Mouse (Mus musculus) forebrain, embryonic 16.5 days (tissue): ENCODE results near the gene Creb3. TPM values are rescaled to one million over a fixed set of nuclear protein-coding genes. Genes with fewer than 3 reads are reported as not detected.

Experiments used
- ATAC-seq: fragments of 200-750 bp; cut with Nextera tagmentation; 2 replicates; pipeline ENCODE4 v1.8.0; 2017; ENCODE audit warnings: mild to moderate bottlenecking, moderate library complexity
- H3K27ac ChIP-seq: fragments of 300-500 bp; sonication (generic); 2 replicates; pipeline ENCODE4 v1.5.1; 2014; ENCODE audit warnings: low read length, control low read depth
- H3K27me3 ChIP-seq: fragments of 300-500 bp; sonication (generic); replicated peaks from 2 replicates; pipeline ENCODE4 v1.6.1; 2014; ENCODE audit warnings: low read length; ENCODE audit not compliant: control insufficient read depth, insufficient read depth
- H3K36me3 ChIP-seq: fragments of 300-500 bp; sonication (generic); 2 replicates; pipeline ENCODE4 v1.6.1; 2014; ENCODE audit not compliant: control insufficient read depth, insufficient read depth
- H3K4me1 ChIP-seq: fragments of 300-500 bp; sonication (generic); replicated peaks from 2 replicates; pipeline ENCODE4 v1.6.1; 2014; ENCODE audit warnings: low read length; ENCODE audit not compliant: control insufficient read depth, insufficient read depth
- H3K4me2 ChIP-seq: fragments of 300-500 bp; sonication (generic); 2 replicates; pipeline ENCODE4 v1.6.1; 2014; ENCODE audit warnings: mild to moderate bottlenecking, low read length, control low read depth
- H3K4me3 ChIP-seq: fragments of 300-500 bp; sonication (generic); replicated peaks from 2 replicates; pipeline ENCODE4 v1.5.1; 2014; ENCODE audit warnings: mild to moderate bottlenecking, low read length, control low read depth
- H3K9ac ChIP-seq: fragments of 300-500 bp; sonication (generic); replicated peaks from 2 replicates; pipeline ENCODE4 v1.6.1; 2014; ENCODE audit warnings: low read depth, low read length, control low read depth
- H3K9me3 ChIP-seq: fragments of 300-500 bp; sonication (generic); 2 replicates; pipeline ENCODE4 v1.6.1; 2016; ENCODE audit warnings: low read length; ENCODE audit not compliant: control insufficient read depth
- WGBS: fragments of 180-500 bp; shearing (Covaris S2); extraction: QIAGEN DNeasy Blood & Tissue Kit; methylation state at CpG from one replicate; pipeline ENCODE4 v1.1.7; 2014; 5-methylcytosine and 5-hydroxymethylcytosine counted together
- polyA plus RNA-seq: library from polyadenylated mRNA; unstranded; fragments of >200 nt; fragmentation: Nextera tagmentation; extraction: Ambion mirVana; gene quantifications from 2 replicates; pipeline ENCODE4 v1.2.1, GENCODE M21; 2015

The Creb3 gene
- 83.5 and 91.1 TPM in 2 replicates for polyA plus RNA-seq

DNA sequence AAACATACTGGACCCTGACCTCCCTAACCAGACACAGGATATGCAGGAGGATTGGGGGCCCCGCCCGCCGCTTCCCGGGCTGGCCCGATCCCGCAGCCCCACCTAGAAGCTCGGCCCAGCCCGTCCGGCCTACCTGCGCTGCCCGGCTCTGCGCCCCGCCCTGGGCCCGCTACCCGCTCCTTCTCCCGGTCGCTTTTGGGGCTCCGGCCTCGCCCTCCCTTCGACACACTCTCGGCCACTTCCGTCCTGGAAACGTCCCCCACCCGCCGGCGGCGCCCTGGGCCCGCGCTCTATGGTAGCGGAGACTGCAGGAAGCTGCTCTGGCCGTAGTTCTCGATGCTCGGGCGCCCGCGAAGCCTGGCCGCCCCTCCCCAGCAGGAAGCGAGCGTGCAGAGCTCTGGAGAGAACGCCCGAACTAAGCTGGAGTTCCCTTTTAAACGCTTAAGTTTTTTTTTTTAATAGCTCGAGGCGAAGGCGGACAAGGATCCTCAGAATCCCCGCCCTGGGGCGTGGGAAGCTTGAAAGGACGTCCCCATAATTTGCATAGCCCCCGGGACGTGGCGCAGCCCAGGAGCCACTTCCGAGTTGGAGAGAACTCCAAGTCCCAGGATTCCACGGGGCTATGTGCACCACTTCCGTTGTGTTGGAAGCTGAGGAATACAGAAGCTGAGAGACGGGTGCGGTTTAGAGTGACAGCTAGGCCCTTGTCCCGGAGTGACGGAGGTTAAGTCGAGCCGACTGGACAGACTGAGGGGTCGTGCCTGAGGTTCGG is at the start of gene Creb3, which contains the start of gene Tln1:
Creb3 (plus strand) TSS at position 336 of the 772 bp plus-strand sequence.
Tln1 (minus strand) TSS at position 695 of the 772 bp plus-strand sequence.
- Histone ChIP-seq H3K4me1 (peaks cover 39% of the 10 kb centered on the region), H3K9me3 (no peaks in the 10 kb centered on the region), H3K4me3 (peak within 1 kb of the TSS; percentile 72), H3K4me2 (peak within 1 kb of the TSS; percentile 95), H3K27me3 (no peaks in the 10 kb centered on the region), H3K27ac (peak within 1 kb of the TSS; percentile 95), H3K9ac (peak within 1 kb of the TSS; percentile 97), H3K36me3 (peaks cover 25% of the 10 kb centered on the region)
- WGBS = under 1% methylated on average over 62 of the region's 62 CpGs
- peak; percentile 97 for ATAC-seq

GRCm38 (mm10) chr4:43512653-43513052 is 49.5 kb upstream of the Creb3 start:
- H3K36me3 ChIP-seq = no peaks in the 10 kb centered on the region
- H3K4me3 ChIP-seq = no peak overlapping the region
- no peak overlapping the region for H3K4me2 ChIP-seq
- no peak overlapping the region for H3K9ac ChIP-seq
- H3K27ac ChIP-seq = no peak overlapping the region
- peaks cover 13% of the 10 kb centered on the region for H3K4me1 ChIP-seq
- no peak for ATAC-seq
- no peaks in the 10 kb centered on the region; the same call in 1 of the 2 replicates for H3K27me3 ChIP-seq
- no peaks in the 10 kb centered on the region for H3K9me3 ChIP-seq
- 69% methylated on average over 7 of the region's 7 CpGs for WGBS

DNA sequence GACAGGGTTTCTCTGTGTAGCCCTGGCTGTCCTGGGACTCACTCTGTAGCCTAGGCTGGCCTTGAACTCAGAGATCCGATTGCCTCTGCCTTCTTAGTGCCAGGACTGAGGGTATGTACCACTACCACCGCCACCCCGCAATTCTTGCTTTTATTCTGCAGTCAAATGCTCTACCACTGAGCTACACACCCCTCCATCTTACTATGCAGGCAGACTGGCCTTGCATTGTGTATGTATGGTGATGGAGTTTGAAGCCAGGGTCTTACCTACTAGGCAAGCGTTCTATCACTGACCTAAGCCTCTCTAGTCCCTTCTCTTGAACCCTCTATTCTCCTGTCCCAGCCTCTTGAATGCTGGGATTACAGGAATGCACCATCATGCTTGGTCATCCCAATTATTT is 48.8 kb upstream of the Creb3 start:
- H3K4me2 ChIP-seq = no peak overlapping the region
- 83% methylated on average over 4 of the region's 4 CpGs for WGBS
- no peak overlapping the region for H3K9ac ChIP-seq
- no peaks in the 10 kb centered on the region; the same call in 1 of the 2 replicates for H3K27me3 ChIP-seq
- H3K36me3 ChIP-seq = no peaks in the 10 kb centered on the region
- H3K9me3 ChIP-seq = no peaks in the 10 kb centered on the region
- H3K4me1 ChIP-seq = peaks cover 10% of the 10 kb centered on the region
- H3K27ac ChIP-seq = no peak overlapping the region
- ATAC-seq = no peak
- H3K4me3 ChIP-seq = no peak overlapping the region

DNA sequence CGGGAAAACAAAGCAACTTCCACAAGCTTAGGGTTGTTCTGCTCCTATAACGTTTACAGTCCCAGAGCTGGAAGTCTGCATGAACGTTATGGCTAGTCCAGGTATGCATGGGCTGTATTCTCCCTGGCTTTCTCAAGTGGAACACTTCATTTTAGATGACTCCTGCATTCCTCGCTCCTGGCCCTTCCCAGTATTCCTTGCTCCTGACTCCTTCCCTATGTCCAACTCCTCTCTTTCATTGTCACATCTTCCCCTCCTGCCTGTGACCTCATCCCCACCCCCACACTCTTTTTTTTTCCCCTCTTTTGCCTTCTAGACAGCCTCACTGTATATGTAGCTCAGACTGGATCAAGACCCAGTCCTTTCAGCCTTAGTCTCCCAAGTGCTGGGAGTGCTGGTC is 48.3 kb upstream of the Creb3 start:
- Histone ChIP-seq H3K9ac (no peak overlapping the region), H3K9me3 (no peaks in the 10 kb centered on the region), H3K27ac (no peak overlapping the region), H3K4me3 (no peak overlapping the region), H3K4me2 (no peak overlapping the region), H3K36me3 (no peaks in the 10 kb centered on the region), H3K27me3 (no peaks in the 10 kb centered on the region; the same call in 1 of the 2 replicates), H3K4me1 (peaks cover 6% of the 10 kb centered on the region)
- no peak for ATAC-seq
- 83% methylated on average over 4 of the region's 4 CpGs for WGBS

GRCm38 (mm10) chr4:43515764-43516708 is 46.1 kb upstream of the Creb3 start:
- no peak for ATAC-seq
- no peaks in the 10 kb centered on the region for H3K9me3 ChIP-seq
- H3K4me3 ChIP-seq = no peak overlapping the region
- H3K27ac ChIP-seq = no peak overlapping the region
- peaks cover 2% of the 10 kb centered on the region; the same call in 1 of the 2 replicates for H3K4me1 ChIP-seq
- H3K4me2 ChIP-seq = no peak overlapping the region
- H3K36me3 ChIP-seq = no peaks in the 10 kb centered on the region
- no peak overlapping the region for H3K9ac ChIP-seq
- 71% methylated on average over 11 of the region's 11 CpGs for WGBS
- peaks cover 4% of the 10 kb centered on the region; the same call in 1 of the 2 replicates for H3K27me3 ChIP-seq

- Histone ChIP-seq H3K4me3 (no peak overlapping the region), H3K9ac (no peak overlapping the region), H3K4me1 (peaks cover 17% of the 10 kb centered on the region), H3K36me3 (no peaks in the 10 kb centered on the region), H3K27me3 (peaks cover 24% of the 10 kb centered on the region), H3K27ac (no peak overlapping the region), H3K9me3 (no peaks in the 10 kb centered on the region), H3K4me2 (peak overlapping the region; percentile 25)
- 17% methylated on average over 10 of the region's 10 CpGs for whole genome bisulfite sequencing
- ATAC-seq = no peak
Observed at GRCm38 (mm10) chr4:43519551-43519950, 42.6 kb upstream of the Creb3 start.

DNA sequence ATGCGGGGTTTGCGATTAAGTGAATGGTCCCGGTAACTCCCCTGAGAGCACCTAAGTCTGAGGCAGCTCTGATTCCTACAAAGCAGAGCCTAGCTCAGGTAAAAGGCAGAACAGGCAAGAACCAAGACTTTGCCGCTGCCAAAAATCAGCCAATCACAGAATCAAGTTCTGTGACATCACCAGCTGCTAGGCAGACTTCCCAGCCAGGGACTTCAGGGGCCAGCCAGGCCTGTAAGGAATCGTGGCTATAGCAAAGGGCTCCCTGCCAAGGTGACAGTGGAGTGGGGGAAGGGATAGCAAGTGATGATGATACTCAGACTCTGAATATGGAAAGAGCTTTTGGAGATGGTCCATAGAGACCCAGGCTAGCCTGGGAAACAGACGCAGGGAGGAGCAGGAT is 42.2 kb upstream of the Creb3 start:
- peaks cover 28% of the 10 kb centered on the region for H3K27me3 ChIP-seq

DNA sequence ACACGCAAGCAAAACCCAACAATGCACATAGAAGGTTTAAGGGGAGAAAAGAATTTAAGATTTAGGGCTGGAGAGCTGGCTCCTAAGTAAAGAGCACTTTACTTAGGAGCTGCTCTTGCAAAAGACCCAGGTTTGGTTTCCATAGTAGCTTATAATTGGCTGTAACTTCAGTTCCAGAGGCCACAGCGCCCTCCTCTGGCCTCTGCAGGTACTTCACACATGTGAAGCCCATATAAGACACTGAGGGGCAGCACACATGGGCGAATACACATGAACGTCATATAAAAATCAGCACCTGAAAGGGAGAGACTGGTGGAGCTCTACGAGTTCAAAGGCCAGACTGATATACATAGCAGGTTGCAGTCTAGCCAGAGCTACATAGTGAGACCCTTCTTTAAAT is 34.3 kb upstream of the Creb3 start:
- no peak overlapping the region for H3K27ac ChIP-seq
- H3K9me3 ChIP-seq = no peaks in the 10 kb centered on the region; the same call in 1 of the 2 replicates
- WGBS = 61% methylated on average over 5 of the region's 5 CpGs
- no peak for ATAC-seq
- H3K36me3 ChIP-seq = peaks cover 10% of the 10 kb centered on the region; the same call in 1 of the 2 replicates
- peaks cover 21% of the 10 kb centered on the region for H3K27me3 ChIP-seq
- no peak overlapping the region for H3K9ac ChIP-seq
- peaks cover 16% of the 10 kb centered on the region for H3K4me1 ChIP-seq
- H3K4me2 ChIP-seq = no peak overlapping the region
- H3K4me3 ChIP-seq = no peak overlapping the region

More for the DNA sequence above, 42.2 kb upstream of the Creb3 start:
- H3K4me3 ChIP-seq = no peak overlapping the region
- peaks cover 18% of the 10 kb centered on the region for H3K4me1 ChIP-seq
- no peaks in the 10 kb centered on the region for H3K36me3 ChIP-seq
- no peak overlapping the region for H3K27ac ChIP-seq
- peak; percentile 71 for ATAC-seq
- WGBS = 12% methylated on average over 6 of the region's 6 CpGs
- H3K4me2 ChIP-seq = peak overlapping the region; percentile 25
- H3K9me3 ChIP-seq = no peaks in the 10 kb centered on the region
- no peak overlapping the region for H3K9ac ChIP-seq

DNA sequence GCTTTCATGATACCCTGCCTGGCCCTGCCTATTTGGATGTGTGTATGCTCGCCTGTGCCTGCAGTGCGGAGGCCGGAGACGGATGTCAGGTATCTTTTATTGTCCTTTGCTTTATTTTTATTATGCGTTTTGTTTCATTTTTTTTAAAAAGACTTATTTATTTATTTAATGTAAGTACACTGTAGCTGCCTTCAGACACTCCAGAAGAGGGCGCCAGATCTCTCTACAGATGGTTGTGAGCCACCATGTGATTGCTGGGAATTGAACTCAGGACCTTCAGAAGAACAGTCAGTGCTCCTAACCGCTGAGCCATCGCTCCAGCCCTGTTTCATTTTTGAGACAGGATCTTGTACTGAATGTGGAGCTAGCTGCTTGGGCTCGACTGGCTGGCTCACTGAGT is 33.6 kb upstream of the Creb3 start:
- ATAC-seq = no peak
- no peak overlapping the region for H3K27ac ChIP-seq

More for the DNA sequence above, 33.6 kb upstream of the Creb3 start:
- no peak overlapping the region for H3K9ac ChIP-seq
- peaks cover 19% of the 10 kb centered on the region for H3K27me3 ChIP-seq
- WGBS = 80% methylated on average over 9 of the region's 9 CpGs
- no peak overlapping the region for H3K4me2 ChIP-seq
- H3K36me3 ChIP-seq = peaks cover 15% of the 10 kb centered on the region; the same call in 1 of the 2 replicates
- H3K4me3 ChIP-seq = no peak overlapping the region
- H3K9me3 ChIP-seq = no peaks in the 10 kb centered on the region; the same call in 1 of the 2 replicates
- H3K4me1 ChIP-seq = peaks cover 12% of the 10 kb centered on the region
